Mouse (Mus musculus) T-helper 2 cell (primary cell): Measurements from ENCODE around the gene Hmgn2.

Source experiments
- in situ Hi-C: fragments of 300-600 bp; cut with MboI, MseI; formaldehyde crosslinking; loops from one replicate; pipeline ENCODE4 v1.15.1; 2025; ENCODE audit warnings: high pct_unique_total_duplicates

Gene Hmgn2

GRCm38 (mm10) chr4:133978021-133978711 is 9.7 kb upstream of the Hmgn2 start:
- in situ Hi-C loops = no loop called here

GRCm38 (mm10) chr4:133971741-133972140 is 3.3 kb upstream of the Hmgn2 start:
- in situ Hi-C loops = no loop called here

GRCm38 (mm10) chr4:133970876-133971275 is 2.4 kb upstream of the Hmgn2 start:
- in situ Hi-C loops = no loop called here

- in situ Hi-C loops = no loop called here
These were observed 1.7 kb upstream of the Hmgn2 start for GRCm38 (mm10) chr4:133970196-133970595.

GRCm38 (mm10) chr4:133969114-133969770 is 792 bp upstream of the Hmgn2 start:
- in situ Hi-C loops = no loop called here

- in situ Hi-C loops = no loop called here
These were observed 642 bp downstream of the Hmgn2 start for GRCm38 (mm10) chr4:133967866-133968149.

- in situ Hi-C loops = no loop called here
These were observed 1.1 kb downstream of the Hmgn2 start for GRCm38 (mm10) chr4:133967138-133967865.

- in situ Hi-C loops = no loop called here
These were observed 2.0 kb downstream of the Hmgn2 start for GRCm38 (mm10) chr4:133966271-133966940.

GRCm38 (mm10) chr4:133962566-133962965 is 5.9 kb downstream of the Hmgn2 start:
- in situ Hi-C loops = no loop called here

- in situ Hi-C loops = no loop called here
These were observed 9.6 kb downstream of the Hmgn2 start for GRCm38 (mm10) chr4:133958884-133959283.

GRCm38 (mm10) chr4:133956358-133956757 is 12.1 kb downstream of the Hmgn2 start:
- in situ Hi-C loops = no loop called here

- in situ Hi-C loops = no loop called here
These were observed 21.7 kb downstream of the Hmgn2 start for GRCm38 (mm10) chr4:133946736-133947135.

GRCm38 (mm10) chr4:133943791-133944190 is 24.7 kb downstream of the Hmgn2 start:
- in situ Hi-C loops = no loop called here

GRCm38 (mm10) chr4:133942679-133943078 is 25.8 kb downstream of the Hmgn2 start:
- in situ Hi-C loops = no loop called here

GRCm38 (mm10) chr4:133941576-133941975 is 26.9 kb downstream of the Hmgn2 start:
- in situ Hi-C loops = no loop called here

GRCm38 (mm10) chr4:133940386-133941260 is 27.8 kb downstream of the Hmgn2 start:
- in situ Hi-C loops = no loop called here

GRCm38 (mm10) chr4:133938077-133938476 is 30.4 kb downstream of the Hmgn2 start:
- in situ Hi-C loops = no loop called here

GRCm38 (mm10) chr4:133931785-133932184 is 36.7 kb downstream of the Hmgn2 start:
- in situ Hi-C loops = no loop called here

- in situ Hi-C loops = no loop called here
These were observed 37.1 kb downstream of the Hmgn2 start for GRCm38 (mm10) chr4:133931349-133931748.

- in situ Hi-C loops = no loop called here
These were observed 39.2 kb downstream of the Hmgn2 start for GRCm38 (mm10) chr4:133929278-133929670.

- in situ Hi-C loops = no loop called here
These were observed 39.7 kb downstream of the Hmgn2 start for GRCm38 (mm10) chr4:133928576-133929277.
